Mouse (Mus musculus) spleen, postnatal 14 days (tissue): ENCODE data around the gene Pde9a.
A peak's percentile ranks its signal among the peaks of the same experiment; 100 is the strongest.
"Not testable (repeated sequence)": the region's sequence is repeated elsewhere in the genome, so short reads cannot be mapped to it uniquely, and the experiment has no call there.

Experiments
- DNase-seq, 2 experiments: peaks; one replicate each; pipeline ENCODE4 v3.0.0; 2021 to 2022; ENCODE audit warnings: low spot score in 2 of 2

The Pde9a gene

GRCm38 (mm10) chr17:31385671-31386665, at the start of gene Pde9a:
TSS of gene Pde9a (plus strand) at chr17:31386210.
- DNase-seq, result no peak

GRCm38 (mm10) chr17:31339769-31340168, 46.2 kb upstream of the Pde9a start:
- no peak for DNase-seq

GRCm38 (mm10) chr17:31342191-31342590, 43.8 kb upstream of the Pde9a start:
- no peak for DNase-seq

GRCm38 (mm10) chr17:31344172-31344801, 41.7 kb upstream of the Pde9a start:
- peak; percentile 51 to 72 for DNase-seq

- no peak for DNase-seq
Measured at GRCm38 (mm10) chr17:31344816-31345215, 41.2 kb upstream of the Pde9a start.

GRCm38 (mm10) chr17:31348129-31348528, 37.9 kb upstream of the Pde9a start:
- DNase-seq, result no peak

- no peak for DNase-seq
Measured at GRCm38 (mm10) chr17:31349388-31349787, 36.6 kb upstream of the Pde9a start.

GRCm38 (mm10) chr17:31351984-31352383, 34.0 kb upstream of the Pde9a start:
- no peak for DNase-seq

GRCm38 (mm10) chr17:31353255-31353654, 32.8 kb upstream of the Pde9a start:
- no peak for DNase-seq

GRCm38 (mm10) chr17:31354684-31355083, 31.3 kb upstream of the Pde9a start:
- not testable (repeated sequence) for DNase-seq

GRCm38 (mm10) chr17:31355792-31356502, 30.1 kb upstream of the Pde9a start:
- DNase-seq, result no peak

GRCm38 (mm10) chr17:31360582-31360981, 25.4 kb upstream of the Pde9a start:
- DNase-seq, result no peak

GRCm38 (mm10) chr17:31365586-31366166, 20.3 kb upstream of the Pde9a start:
- DNase-seq, result no peak

- DNase-seq, result no peak
Measured at GRCm38 (mm10) chr17:31370221-31370620, 15.8 kb upstream of the Pde9a start.

GRCm38 (mm10) chr17:31370931-31371330, 15.1 kb upstream of the Pde9a start:
- DNase-seq, result no peak

GRCm38 (mm10) chr17:31377961-31378360, 8.0 kb upstream of the Pde9a start:
- DNase-seq, result peak in 1 of 2 experiments; percentile 42

- no peak for DNase-seq
Measured at GRCm38 (mm10) chr17:31378361-31378761, 7.6 kb upstream of the Pde9a start.

GRCm38 (mm10) chr17:31379086-31379485, 6.9 kb upstream of the Pde9a start:
- no peak for DNase-seq

- no peak for DNase-seq
Measured at GRCm38 (mm10) chr17:31379863-31380262, 6.1 kb upstream of the Pde9a start.

- DNase-seq, result no peak
Measured at GRCm38 (mm10) chr17:31383320-31383719, 2.7 kb upstream of the Pde9a start.

GRCm38 (mm10) chr17:31384968-31385627, 912 bp upstream of the Pde9a start:
- DNase-seq, result no peak
